Mouse (Mus musculus) heart, embryonic 11.5 days (tissue): Measurements from ENCODE around the gene Cttnbp2nl. TPM values are rescaled to one million over a fixed set of nuclear protein-coding genes. Genes with fewer than 3 reads are reported as not detected.

Experiments used
- ATAC-seq: fragments of 200-750 bp; cut with Nextera tagmentation; replicated peaks from 2 replicates; pipeline ENCODE4 v1.8.0; 2017; ENCODE audit warnings: moderate library complexity; ENCODE audit not compliant: insufficient number of reproducible peaks, low FRiP score, low TSS enrichment
- H3K27ac ChIP-seq: fragments of 300-500 bp; sonication (generic); 2 replicates; pipeline ENCODE4 v1.5.1; 2014; ENCODE audit warnings: mild to moderate bottlenecking, low read depth, low read length
- H3K27me3 ChIP-seq: fragments of 300-500 bp; sonication (generic); 2 replicates; pipeline ENCODE4 v1.6.1; 2014; ENCODE audit warnings: mild to moderate bottlenecking, low read length, mixed read lengths; ENCODE audit not compliant: control insufficient read depth, insufficient read depth
- H3K36me3 ChIP-seq: fragments of 300-500 bp; sonication (generic); 2 replicates; pipeline ENCODE4 v1.6.1; 2014; ENCODE audit warnings: mild to moderate bottlenecking, low read length, moderate library complexity, mixed read lengths; ENCODE audit not compliant: control insufficient read depth, insufficient read depth
- H3K4me1 ChIP-seq: fragments of 300-500 bp; sonication (generic); 2 replicates; pipeline ENCODE4 v1.6.1; 2014; ENCODE audit warnings: low read length; ENCODE audit not compliant: control insufficient read depth, insufficient read depth
- H3K4me2 ChIP-seq: fragments of 300-500 bp; sonication (generic); 2 replicates; pipeline ENCODE4 v1.6.1; 2014; ENCODE audit warnings: mild to moderate bottlenecking, moderate library complexity
- H3K4me3 ChIP-seq: fragments of 300-500 bp; sonication (generic); 2 replicates; pipeline ENCODE4 v1.5.1; 2014; ENCODE audit warnings: low read depth, low read length
- H3K9ac ChIP-seq: fragments of 300-500 bp; sonication (generic); 2 replicates; pipeline ENCODE4 v1.6.1; 2014; ENCODE audit warnings: mild to moderate bottlenecking, low read depth, low read length, moderate library complexity
- H3K9me3 ChIP-seq: fragments of 300-500 bp; sonication (generic); replicated peaks from 2 replicates; pipeline ENCODE4 v1.6.1; 2016; ENCODE audit warnings: low read length; ENCODE audit not compliant: control insufficient read depth
- WGBS: fragments of 180-500 bp; shearing (Covaris S2); extraction: QIAGEN DNeasy Blood & Tissue Kit; methylation state at CpG from one replicate; pipeline ENCODE4 v1.1.7; 2014; ENCODE audit not compliant: insufficient replicate concordance; 5-methylcytosine and 5-hydroxymethylcytosine counted together
- polyA plus RNA-seq: library from polyadenylated mRNA; unstranded; fragments of >200 nt; fragmentation: Nextera tagmentation; extraction: Ambion mirVana; gene quantifications from 2 replicates; pipeline ENCODE4 v1.2.1, GENCODE M21; 2014

Gene Cttnbp2nl
- polyA plus RNA-seq, 1 experiment from 2014 or later, result 26.1 TPM

GRCm38 (mm10) chr3:104991703-104992102, 61.2 kb downstream of the Cttnbp2nl start:
- Histone ChIP-seq H3K4me2 (no peak overlapping the region), H3K27me3 (no peaks in the 10 kb centered on the region), H3K27ac (no peak overlapping the region), H3K4me3 (no peak overlapping the region), H3K4me1 (peaks cover 9% of the 10 kb centered on the region), H3K36me3 (no peaks in the 10 kb centered on the region), H3K9ac (no peak overlapping the region), H3K9me3 (no peaks in the 10 kb centered on the region)
- no peak for ATAC-seq
- 81% methylated on average over 5 of the region's 5 CpGs for WGBS

GRCm38 (mm10) chr3:104987884-104988283, 65.1 kb downstream of the Cttnbp2nl start:
- no peak overlapping the region for H3K4me2 ChIP-seq
- H3K9ac ChIP-seq, result no peak overlapping the region
- no peak overlapping the region for H3K4me3 ChIP-seq
- H3K27me3 ChIP-seq, result no peaks in the 10 kb centered on the region
- H3K9me3 ChIP-seq, result no peaks in the 10 kb centered on the region
- 68% methylated on average over 5 of the region's 5 CpGs for WGBS
- no peak for ATAC-seq
- no peaks in the 10 kb centered on the region for H3K4me1 ChIP-seq
- H3K36me3 ChIP-seq, result no peaks in the 10 kb centered on the region
- no peak overlapping the region for H3K27ac ChIP-seq

- H3K27ac ChIP-seq, result no peak overlapping the region
- no peak for ATAC-seq
- no peaks in the 10 kb centered on the region for H3K27me3 ChIP-seq
- no peaks in the 10 kb centered on the region for H3K9me3 ChIP-seq
- no peak overlapping the region for H3K4me3 ChIP-seq
- no peaks in the 10 kb centered on the region for H3K36me3 ChIP-seq
- 74% methylated on average over 5 of the region's 5 CpGs for WGBS
- H3K4me2 ChIP-seq, result no peak overlapping the region
- H3K4me1 ChIP-seq, result no peaks in the 10 kb centered on the region
- no peak overlapping the region for H3K9ac ChIP-seq
Observed at GRCm38 (mm10) chr3:104979735-104980134, 73.2 kb downstream of the Cttnbp2nl start.

DNA sequence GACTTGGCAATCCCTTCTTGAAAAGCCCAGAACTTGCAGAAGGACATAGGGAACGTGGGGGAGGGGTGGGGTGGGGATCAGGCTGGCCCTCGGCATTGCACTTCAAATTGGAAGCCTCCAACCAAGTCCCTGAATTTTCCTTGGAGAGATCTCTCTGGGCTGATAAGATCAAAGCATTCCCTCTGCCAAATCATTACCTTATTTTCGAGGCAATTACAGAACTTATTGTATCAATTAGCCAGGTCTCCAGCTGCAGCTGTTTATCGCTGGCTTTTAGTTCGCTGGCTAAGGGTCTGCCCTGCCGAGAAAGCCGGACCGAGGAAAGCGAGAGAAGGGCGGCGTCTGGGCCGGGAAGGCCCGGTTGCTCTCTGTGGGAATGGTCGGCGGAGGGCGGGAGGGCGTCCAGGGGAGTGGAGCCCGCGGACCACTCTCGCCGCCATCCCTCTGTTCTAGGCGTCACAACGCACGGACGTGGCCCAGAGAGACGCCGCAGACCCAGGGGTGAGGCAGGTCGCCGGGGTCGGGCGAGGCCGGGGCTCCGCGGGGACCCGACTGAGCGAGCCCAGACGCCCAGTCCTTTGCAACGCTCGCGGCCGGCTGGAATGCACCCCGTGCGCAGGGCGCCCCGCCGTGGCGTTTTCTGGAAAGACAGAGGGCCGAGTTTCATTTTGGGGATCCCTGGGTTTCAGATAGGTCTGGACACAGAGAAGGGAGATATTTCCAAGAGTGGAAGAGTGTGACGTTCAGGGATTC, 85.2 kb downstream of the Cttnbp2nl start:
- Histone ChIP-seq H3K36me3 (no peaks in the 10 kb centered on the region), H3K27me3 (peaks cover 7% of the 10 kb centered on the region), H3K4me3 (peak overlapping the region; percentile 58), H3K27ac (0 out of 2 replicates have a peak overlapping the region, but pooled peaks have one; percentile 46), H3K9ac (peak overlapping the region; percentile 78), H3K9me3 (peaks cover 5% of the 10 kb centered on the region; the same call in 1 of the 2 replicates), H3K4me1 (peaks cover 24% of the 10 kb centered on the region), H3K4me2 (peak overlapping the region; percentile 86)
- WGBS, result under 1% methylated on average over 49 of the region's 49 CpGs
- peak; percentile 53; the same call in 1 of the 2 replicates for ATAC-seq

- Histone ChIP-seq H3K27me3 (peaks cover 24% of the 10 kb centered on the region), H3K4me1 (peaks cover 34% of the 10 kb centered on the region), H3K9me3 (peaks cover 3% of the 10 kb centered on the region; the same call in 1 of the 2 replicates), H3K4me2 (no peak overlapping the region), H3K36me3 (no peaks in the 10 kb centered on the region), H3K4me3 (no peak overlapping the region), H3K9ac (no peak overlapping the region), H3K27ac (no peak overlapping the region)
- no peak for ATAC-seq
- 67% methylated on average over 7 of the region's 7 CpGs for WGBS
Observed at GRCm38 (mm10) chr3:104965991-104966554, 86.9 kb downstream of the Cttnbp2nl start.

DNA sequence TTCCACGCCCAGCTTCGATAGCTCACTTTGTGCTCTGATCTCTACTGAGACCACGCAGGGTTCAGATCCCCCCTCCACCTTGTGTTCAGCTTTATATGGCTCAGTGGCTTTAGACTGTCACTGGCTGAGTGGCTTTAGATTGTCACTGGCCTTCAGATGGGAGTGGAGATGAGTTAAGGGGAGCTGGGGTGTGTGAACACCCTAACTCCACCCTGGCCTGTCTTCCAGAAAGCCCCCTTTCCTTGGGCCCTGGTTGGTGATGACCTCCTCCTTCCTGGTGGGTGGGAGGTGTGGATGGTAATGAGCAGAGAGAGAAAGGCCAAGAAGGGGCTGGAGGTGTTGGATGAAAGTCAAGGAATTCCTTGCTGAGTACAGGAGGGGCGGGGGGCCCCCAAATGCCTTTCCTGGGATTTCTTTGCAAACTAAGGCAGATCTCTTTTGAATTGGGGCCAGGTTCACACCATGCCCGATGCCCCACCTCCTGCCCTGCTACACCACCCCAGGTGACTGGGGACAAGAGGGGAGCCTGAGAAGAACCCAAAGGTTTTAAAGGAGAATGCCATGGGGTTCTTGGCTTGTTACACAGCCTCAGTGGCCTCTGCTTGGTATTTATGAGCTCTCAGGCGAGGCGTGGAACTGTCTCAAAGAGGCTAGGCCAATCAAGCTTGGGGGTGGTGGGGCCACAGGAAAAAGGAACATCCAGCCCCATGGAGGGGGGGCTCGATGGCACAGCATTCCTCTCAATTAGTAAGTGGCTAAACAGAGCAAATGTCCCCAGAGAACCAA, 87.7 kb downstream of the Cttnbp2nl start:
- no peak for ATAC-seq
- no peak overlapping the region for H3K9ac ChIP-seq
- H3K36me3 ChIP-seq, result no peaks in the 10 kb centered on the region
- H3K9me3 ChIP-seq, result no peaks in the 10 kb centered on the region
- no peak overlapping the region for H3K4me3 ChIP-seq
- H3K4me2 ChIP-seq, result no peak overlapping the region
- WGBS, result 63% methylated on average over 8 of the region's 8 CpGs
- H3K4me1 ChIP-seq, result peaks cover 34% of the 10 kb centered on the region
- H3K27ac ChIP-seq, result no peak overlapping the region
- H3K27me3 ChIP-seq, result peaks cover 31% of the 10 kb centered on the region

- no peak overlapping the region for H3K9ac ChIP-seq
- peaks cover 31% of the 10 kb centered on the region for H3K4me1 ChIP-seq
- no peak for ATAC-seq
- peaks cover 46% of the 10 kb centered on the region for H3K27me3 ChIP-seq
- no peaks in the 10 kb centered on the region for H3K9me3 ChIP-seq
- H3K4me3 ChIP-seq, result no peak overlapping the region
- no peak overlapping the region for H3K27ac ChIP-seq
- peak overlapping the region; percentile 1; the same call in 1 of the 2 replicates for H3K4me2 ChIP-seq
- 14% methylated on average over 12 of the region's 13 CpGs for WGBS
- H3K36me3 ChIP-seq, result no peaks in the 10 kb centered on the region
Observed at GRCm38 (mm10) chr3:104963331-104964276, 89.3 kb downstream of the Cttnbp2nl start.

GRCm38 (mm10) chr3:104962866-104963265, 90.1 kb downstream of the Cttnbp2nl start:
- 5% methylated on average over 5 of the region's 5 CpGs for whole genome bisulfite sequencing
- Histone ChIP-seq H3K4me1 (peaks cover 29% of the 10 kb centered on the region), H3K36me3 (no peaks in the 10 kb centered on the region), H3K4me2 (peak overlapping the region; percentile 91), H3K4me3 (no peak overlapping the region), H3K9ac (no peak overlapping the region), H3K27ac (no peak overlapping the region), H3K27me3 (peaks cover 49% of the 10 kb centered on the region), H3K9me3 (no peaks in the 10 kb centered on the region)
- no peak for ATAC-seq
